Mouse (Mus musculus) layer of hippocampus, postnatal 10 days (tissue): ENCODE data around the gene Olfr141. TPM values are rescaled to one million over a fixed set of nuclear protein-coding genes. Genes with fewer than 3 reads are reported as not detected.
A peak's percentile ranks its signal among the peaks of the same experiment; 100 is the strongest.

Source experiments
- DNase-seq, 2 experiments: peaks; one replicate each; pipeline ENCODE4 v3.0.0; 2021; ENCODE audit warnings: low spot score in 2 of 2
- long read RNA-seq: library from polyadenylated mRNA; stranded (forward); transcript quantifications from one replicate; pipeline ENCODE4 v2.0.0, GENCODE M21; 2023
- total RNA-seq, 2 experiments: library from RNA; stranded (reverse); gene quantifications; 2 replicates each; pipeline ENCODE4 v1.2.3; 2021

Gene Olfr141
- not detected for total RNA-seq
- long read RNA-seq = 0 reads

GRCm38 (mm10) chr2:86809918-86810317, at the start of gene Olfr141:
TSS of gene Olfr141 (minus strand) at chr2:86810018.
- no peak for DNase-seq

GRCm38 (mm10) chr2:86851596-86851995, 41.8 kb upstream of the Olfr141 start, which contains the start of gene Olfr1095:
TSS of gene Olfr1095 (minus strand) at chr2:86851696.
- no peak for DNase-seq

- no peak for DNase-seq
These were observed 14.5 kb upstream of the Olfr141 start, which contains the start of gene Olfr1094 for GRCm38 (mm10) chr2:86824363-86824762. TSS of gene Olfr1094 (plus strand) at chr2:86824663.

GRCm38 (mm10) chr2:86782179-86782578, 27.6 kb downstream of the Olfr141 start, which contains the start of gene Olfr1093:
TSS of gene Olfr1093 (plus strand) at chr2:86782479.
- no peak for DNase-seq

DNA sequence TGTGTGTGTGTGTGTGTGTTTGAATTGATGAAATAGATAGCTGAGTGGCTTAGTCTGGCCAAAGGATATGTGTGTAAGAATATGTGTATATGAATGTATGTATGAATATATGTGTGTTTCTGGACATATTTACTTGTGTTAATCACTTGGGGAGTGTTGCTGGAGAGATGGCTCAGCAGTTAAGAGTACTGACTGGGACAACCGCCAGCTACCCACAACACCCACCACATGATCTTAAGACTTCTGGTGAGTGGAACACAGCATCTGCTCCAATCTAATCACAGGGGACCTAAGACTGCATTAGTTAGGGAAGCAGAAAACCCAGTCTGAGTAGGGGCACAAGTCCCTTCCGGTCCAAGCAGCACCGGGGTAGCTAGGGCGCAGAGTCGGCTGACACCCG, 48.8 kb downstream of the Olfr141 start:
- DNase-seq = peak in 1 of 2 experiments; percentile 5

GRCm38 (mm10) chr2:86758893-86759292, 50.9 kb downstream of the Olfr141 start, which contains the start of gene Olfr1090:
TSS of gene Olfr1090 (minus strand) at chr2:86758993.
- no peak for DNase-seq

Other genes starting within 250 kb of the Olfr141 start
- not detected for gene Olfr1082, start 211.1 kb downstream of the Olfr141 start, total RNA-seq
- not detected for gene Olfr1084, start 170.3 kb downstream of the Olfr141 start, total RNA-seq
- gene Olfr1085, start 148.0 kb downstream of the Olfr141 start, total RNA-seq = not detected
- gene Olfr1086, start 129.9 kb downstream of the Olfr141 start, total RNA-seq = not detected
- not detected for gene Olfr1087, start 111.6 kb downstream of the Olfr141 start, total RNA-seq
- gene Olfr1089, start 76.3 kb downstream of the Olfr141 start, total RNA-seq = not detected
- gene Olfr1090, start 51.0 kb downstream of the Olfr141 start, total RNA-seq = not detected
- not detected for gene Olfr1093, start 27.5 kb downstream of the Olfr141 start, total RNA-seq
- not detected for gene Olfr1094, start 14.6 kb upstream of the Olfr141 start, total RNA-seq
- gene Olfr1095, start 41.7 kb upstream of the Olfr141 start, total RNA-seq = not detected
- not detected for gene Gm13723, start 64.8 kb upstream of the Olfr141 start, total RNA-seq
- gene Olfr1097, start 82.2 kb upstream of the Olfr141 start, total RNA-seq = not detected
- not detected for gene Olfr1098, start 114.5 kb upstream of the Olfr141 start, total RNA-seq
- gene Olfr1099, start 150.7 kb upstream of the Olfr141 start, total RNA-seq = not detected
- not detected for gene Olfr1100, start 169.9 kb upstream of the Olfr141 start, total RNA-seq
- gene Olfr1101, start 181.2 kb upstream of the Olfr141 start, total RNA-seq = not detected
- not detected for gene Olfr1102, start 188.4 kb upstream of the Olfr141 start, total RNA-seq
- gene Olfr1104, start 217.1 kb upstream of the Olfr141 start, total RNA-seq = not detected
- not detected for gene Olfr1105, start 226.5 kb upstream of the Olfr141 start, total RNA-seq
- not detected for gene Olfr1106, start 242.3 kb upstream of the Olfr141 start, total RNA-seq